Mouse (Mus musculus) intestine, postnatal 0 days (tissue): ENCODE measurements around the gene Nlk. TPM values are rescaled to one million over a fixed set of nuclear protein-coding genes. Genes with fewer than 3 reads are reported as not detected.

ENCODE experiments used
- ATAC-seq: fragments of 200-750 bp; cut with Nextera tagmentation; 2 replicates; pipeline ENCODE4 v1.8.0; 2017; ENCODE audit warnings: mild to moderate bottlenecking, moderate TSS enrichment, moderate library complexity
- H3K27ac ChIP-seq: fragments of 300-500 bp; sonication (generic); 2 replicates; pipeline ENCODE4 v1.5.1; 2014; ENCODE audit warnings: mild to moderate bottlenecking, low read depth, low read length, moderate library complexity
- H3K27me3 ChIP-seq: fragments of 300-500 bp; sonication (generic); replicated peaks from 2 replicates; pipeline ENCODE4 v1.6.1; 2014; ENCODE audit warnings: low read length, mixed read lengths; ENCODE audit not compliant: control insufficient read depth, insufficient read depth
- H3K36me3 ChIP-seq: fragments of 300-500 bp; sonication (generic); 2 replicates; pipeline ENCODE4 v1.6.1; 2014; ENCODE audit warnings: mild to moderate bottlenecking, moderate library complexity; ENCODE audit not compliant: control insufficient read depth, insufficient read depth
- H3K4me1 ChIP-seq: fragments of 300-500 bp; sonication (generic); replicated peaks from 2 replicates; pipeline ENCODE4 v1.6.1; 2014; ENCODE audit warnings: antibody characterized with exemption, low read length, mixed read lengths; ENCODE audit not compliant: control insufficient read depth, insufficient read depth
- H3K4me2 ChIP-seq: fragments of 300-500 bp; sonication (generic); replicated peaks from 2 replicates; pipeline ENCODE4 v1.6.1; 2014; ENCODE audit warnings: low read depth, mild to moderate bottlenecking, moderate library complexity
- H3K4me3 ChIP-seq: fragments of 300-500 bp; sonication (generic); 2 replicates; pipeline ENCODE4 v1.5.1; 2014; ENCODE audit warnings: low read depth, low read length
- H3K9ac ChIP-seq: fragments of 300-500 bp; sonication (generic); 2 replicates; pipeline ENCODE4 v1.6.1; 2014; ENCODE audit warnings: mild to moderate bottlenecking, low read depth, low read length
- H3K9me3 ChIP-seq: fragments of 300-500 bp; sonication (generic); 2 replicates; pipeline ENCODE4 v1.6.1; 2016; ENCODE audit warnings: mixed run types; ENCODE audit not compliant: control insufficient read depth
- CTCF ChIP-seq: sonication (generic); IDR thresholded peaks from 2 replicates; pipeline ENCODE4 v1.5.1; 2016; ENCODE audit warnings: low read depth, mild to moderate bottlenecking, control low read depth, antibody characterized with exemption, moderate library complexity
- WGBS: fragments of 180-500 bp; shearing (Covaris S2); extraction: QIAGEN DNeasy Blood & Tissue Kit; methylation state at CpG from one replicate; pipeline ENCODE4 v1.1.7; 2014; 5-methylcytosine and 5-hydroxymethylcytosine counted together
- polyA plus RNA-seq: library from polyadenylated mRNA; unstranded; fragments of >200 nt; fragmentation: Nextera tagmentation; extraction: Ambion mirVana; gene quantifications from 2 replicates; pipeline ENCODE4 v1.2.1, GENCODE M21; 2015

The Nlk gene
- polyA plus RNA-seq, result 14.2 and 15.7 TPM in 2 replicates

DNA sequence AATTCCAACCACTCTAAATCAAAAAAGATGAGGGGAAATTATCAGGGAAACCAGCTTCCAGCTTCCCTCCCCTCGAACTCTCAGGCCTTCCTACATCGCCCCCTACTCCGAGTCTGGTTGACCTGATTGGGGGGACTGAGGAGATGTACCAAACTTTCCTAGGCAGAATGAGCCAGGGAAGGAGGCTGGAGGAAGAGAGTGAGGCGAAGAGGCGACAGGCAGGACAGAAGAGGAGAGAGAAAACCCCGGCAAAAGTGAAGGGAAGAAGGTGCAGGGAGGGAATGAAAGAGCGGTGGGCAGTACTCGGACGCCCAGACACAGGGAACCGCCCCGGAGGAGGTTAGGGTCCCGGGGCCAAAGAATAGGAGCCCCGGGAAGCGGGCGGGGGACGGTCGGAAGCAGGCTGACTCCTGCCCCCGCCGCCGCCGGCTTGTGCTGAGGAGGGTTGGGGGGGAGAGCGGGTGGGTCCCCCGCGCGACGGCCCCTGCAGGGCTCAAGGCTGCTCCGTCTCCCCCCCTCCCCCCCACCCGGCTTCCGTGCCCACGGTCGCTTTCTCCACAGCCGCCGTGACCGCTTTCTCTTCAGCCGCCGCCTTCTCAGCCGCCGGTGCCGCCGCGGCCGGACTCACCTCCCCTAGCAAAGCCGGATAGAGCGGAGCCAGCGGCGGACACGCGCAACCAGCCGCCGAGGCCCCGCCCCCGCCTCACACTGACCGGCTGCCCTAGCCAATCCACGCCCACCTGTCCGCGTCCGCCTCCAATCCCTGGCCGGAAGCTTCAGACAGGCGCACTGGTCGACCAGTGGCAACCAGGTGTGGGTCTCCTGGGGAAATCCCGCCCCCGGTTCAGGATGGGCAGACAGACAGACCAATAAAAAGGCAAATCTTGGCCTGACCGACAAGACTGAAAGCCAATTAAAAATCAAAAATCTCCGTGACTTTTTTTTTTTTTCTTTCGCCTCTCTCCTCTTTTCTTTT is at the start of gene Nlk:
Gene Nlk (minus strand): TSS at position 597 of the 976 bp plus-strand sequence.
- ATAC-seq, result peak; percentile 99
- TF ChIP-seq CTCF, result no peak
- H3K27me3 ChIP-seq, result no peaks in the 10 kb centered on the region
- peak within 1 kb of the TSS; percentile 91 for H3K9ac ChIP-seq
- H3K4me1 ChIP-seq, result no peaks in the 10 kb centered on the region; the same call in 1 of the 2 replicates
- H3K9me3 ChIP-seq, result no peaks in the 10 kb centered on the region
- peak within 1 kb of the TSS; percentile 88 for H3K27ac ChIP-seq
- no peaks in the 10 kb centered on the region for H3K36me3 ChIP-seq
- peak within 1 kb of the TSS; percentile 84 for H3K4me2 ChIP-seq
- H3K4me3 ChIP-seq, result peak within 1 kb of the TSS; percentile 84
- WGBS, result under 1% methylated on average over 44 of the region's 65 CpGs

DNA sequence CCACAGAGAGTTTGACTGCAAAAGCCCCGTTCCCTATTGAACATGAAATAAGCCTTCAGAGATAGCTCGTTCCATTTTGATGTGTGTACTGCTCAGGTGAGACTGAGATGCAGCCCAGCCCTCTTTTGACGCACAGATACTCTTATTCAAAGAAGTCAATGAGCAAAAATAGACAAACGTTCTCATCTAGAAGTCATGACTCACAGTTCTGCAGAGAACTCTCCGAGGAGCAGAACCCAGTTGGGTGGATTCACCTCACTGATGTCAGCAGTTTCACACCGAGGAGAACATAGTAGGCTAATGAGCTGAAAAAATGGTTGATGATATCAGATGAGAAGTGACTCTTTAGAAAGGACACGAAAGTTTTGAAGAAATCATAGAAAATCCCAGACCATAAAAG is 49.1 kb upstream of the Nlk start:
- no peaks in the 10 kb centered on the region for H3K27me3 ChIP-seq
- no peaks in the 10 kb centered on the region for H3K4me1 ChIP-seq
- H3K4me3 ChIP-seq, result no peak overlapping the region
- no peak for ATAC-seq
- no peak for TF ChIP-seq CTCF
- 0 out of 2 replicates have a peak, but pooled peaks cover 4% of the 10 kb centered on the region for H3K36me3 ChIP-seq
- H3K4me2 ChIP-seq, result no peak overlapping the region
- no peak overlapping the region for H3K9ac ChIP-seq
- H3K9me3 ChIP-seq, result no peaks in the 10 kb centered on the region
- H3K27ac ChIP-seq, result no peak overlapping the region
- WGBS, result 86% methylated on average over 7 of the region's 7 CpGs

DNA sequence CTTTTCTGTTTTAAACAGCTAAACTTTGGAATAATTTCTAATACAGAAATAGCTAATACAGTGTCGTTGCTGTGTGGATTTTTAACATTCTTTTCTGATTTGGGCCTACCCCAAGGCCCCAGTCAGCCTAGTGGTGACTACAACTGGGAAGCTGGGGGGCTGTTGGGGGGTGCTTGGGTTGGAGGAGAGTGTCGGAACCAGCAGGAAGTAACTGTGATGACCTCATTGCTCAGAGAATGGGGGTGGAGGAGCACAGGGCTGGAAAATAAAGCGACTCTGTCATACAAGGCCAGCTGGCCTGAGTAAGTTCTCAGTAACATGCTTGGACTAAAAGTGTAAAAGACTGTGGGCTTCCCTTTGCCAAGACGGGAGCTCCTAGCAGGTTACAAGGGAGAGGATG is 48.3 kb upstream of the Nlk start:
- H3K4me2 ChIP-seq, result no peak overlapping the region
- H3K4me1 ChIP-seq, result no peaks in the 10 kb centered on the region
- ATAC-seq, result no peak
- H3K36me3 ChIP-seq, result 0 out of 2 replicates have a peak, but pooled peaks cover 4% of the 10 kb centered on the region
- H3K9me3 ChIP-seq, result no peaks in the 10 kb centered on the region
- H3K27me3 ChIP-seq, result no peaks in the 10 kb centered on the region
- 54% methylated on average over 4 of the region's 4 CpGs for WGBS
- H3K4me3 ChIP-seq, result no peak overlapping the region
- TF ChIP-seq CTCF, result no peak
- H3K27ac ChIP-seq, result no peak overlapping the region
- H3K9ac ChIP-seq, result no peak overlapping the region

DNA sequence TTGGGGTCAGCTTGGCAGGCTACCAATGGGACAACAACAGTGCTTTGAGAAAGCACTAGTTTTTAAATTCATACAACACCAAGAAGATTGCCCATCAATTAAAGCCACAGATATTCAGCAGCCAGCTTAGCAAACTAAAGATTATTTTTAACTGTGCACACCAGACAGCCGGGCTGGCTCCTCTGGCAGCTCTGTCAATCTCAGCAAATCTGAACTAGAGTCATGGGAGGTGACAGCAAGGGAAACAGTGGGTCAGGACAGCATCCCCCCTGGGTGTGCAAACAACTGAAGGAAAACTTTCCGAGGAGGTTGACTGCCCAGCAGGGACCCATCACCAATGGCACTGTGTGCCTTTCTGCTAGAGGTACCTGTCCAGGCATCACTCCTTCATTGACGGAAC is 45.3 kb upstream of the Nlk start:
- Histone ChIP-seq H3K4me2 (no peak overlapping the region), H3K27me3 (no peaks in the 10 kb centered on the region), H3K9me3 (no peaks in the 10 kb centered on the region), H3K9ac (no peak overlapping the region), H3K36me3 (no peaks in the 10 kb centered on the region), H3K4me3 (no peak overlapping the region), H3K4me1 (no peaks in the 10 kb centered on the region), H3K27ac (no peak overlapping the region)
- no peak for TF ChIP-seq CTCF
- 77% methylated on average over 3 of the region's 3 CpGs for WGBS
- ATAC-seq, result no peak

DNA sequence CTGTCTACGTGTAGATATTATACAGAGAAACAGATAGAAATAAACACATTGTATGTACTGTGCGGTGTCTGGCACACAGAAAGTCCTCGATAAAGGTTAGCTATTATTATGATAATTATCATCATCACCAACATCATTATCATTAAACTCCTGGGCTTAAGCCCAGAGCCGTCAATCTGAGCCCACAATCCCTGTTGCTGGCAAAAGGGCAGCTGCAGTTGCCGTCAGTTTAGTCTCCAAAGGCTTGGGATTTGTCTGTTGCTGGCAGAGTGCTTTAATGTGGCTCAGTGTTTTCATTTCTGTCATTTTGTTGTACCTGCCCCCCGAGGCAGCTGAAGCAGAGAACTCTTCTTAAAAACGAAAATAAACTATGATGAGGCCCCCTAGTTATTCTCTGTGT is 44.8 kb upstream of the Nlk start:
- no peaks in the 10 kb centered on the region for H3K9me3 ChIP-seq
- H3K27me3 ChIP-seq, result no peaks in the 10 kb centered on the region
- H3K4me2 ChIP-seq, result no peak overlapping the region
- H3K4me1 ChIP-seq, result no peaks in the 10 kb centered on the region
- ATAC-seq, result no peak
- H3K36me3 ChIP-seq, result no peaks in the 10 kb centered on the region
- H3K4me3 ChIP-seq, result no peak overlapping the region
- no peak for TF ChIP-seq CTCF
- H3K27ac ChIP-seq, result no peak overlapping the region
- 78% methylated on average over 7 of the region's 7 CpGs for WGBS
- H3K9ac ChIP-seq, result no peak overlapping the region

DNA sequence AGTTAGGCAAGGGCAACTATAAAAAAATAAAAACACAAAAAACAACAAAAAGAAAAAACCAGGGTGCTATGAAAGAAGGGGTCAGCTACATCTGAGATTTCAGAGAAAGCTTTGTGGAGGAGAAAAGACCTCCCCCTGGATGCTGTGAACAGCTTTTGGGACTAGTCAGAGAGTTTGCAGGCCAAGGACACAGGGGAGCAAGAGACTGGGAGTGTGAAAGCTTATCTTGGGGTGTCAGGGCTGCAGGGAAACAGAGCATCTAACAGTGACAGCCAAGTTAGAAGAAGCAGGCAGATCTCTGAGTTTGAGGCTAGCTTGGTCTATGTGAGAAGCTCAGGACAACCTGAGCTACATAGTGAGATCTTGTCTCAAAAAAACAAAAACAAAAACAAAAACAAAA is 42.2 kb upstream of the Nlk start:
- no peak for ATAC-seq
- Histone ChIP-seq H3K4me2 (no peak overlapping the region), H3K4me1 (no peaks in the 10 kb centered on the region), H3K4me3 (no peak overlapping the region), H3K27me3 (no peaks in the 10 kb centered on the region), H3K27ac (no peak overlapping the region), H3K9me3 (no peaks in the 10 kb centered on the region), H3K9ac (no peak overlapping the region), H3K36me3 (no peaks in the 10 kb centered on the region)
- TF ChIP-seq CTCF, result no peak
